Mouse (Mus musculus) telencephalon, adult 2 months (tissue): ENCODE results near the gene Pfkfb4.

Source experiments
- DNase-seq: peaks from one replicate; pipeline ENCODE4 v3.0.0-alpha.2; 2011; ENCODE audit warnings: low read depth, low spot score

Pfkfb4 gene

DNA sequence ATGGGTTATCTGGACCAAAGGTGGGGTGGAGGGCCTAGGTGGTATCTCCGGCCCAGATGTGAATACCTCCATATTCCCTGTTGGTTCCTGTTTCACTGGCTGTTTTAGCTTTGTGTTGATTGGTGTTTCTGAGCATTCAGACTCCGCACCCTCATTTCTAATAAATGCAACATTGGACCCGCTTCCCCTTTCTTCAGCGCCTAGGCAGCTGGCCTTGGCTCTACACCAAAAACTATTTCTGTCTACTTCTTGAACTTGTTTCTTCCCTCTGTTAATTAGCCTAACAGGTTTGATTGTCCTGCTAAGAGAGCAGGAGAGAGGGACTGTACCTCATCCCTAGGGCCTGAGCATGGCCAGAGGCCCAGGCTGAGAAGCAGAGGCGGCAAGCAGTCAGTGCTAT lies 66.0 kb downstream of the Pfkfb4 start:
- DNase-seq, result no peak

DNA sequence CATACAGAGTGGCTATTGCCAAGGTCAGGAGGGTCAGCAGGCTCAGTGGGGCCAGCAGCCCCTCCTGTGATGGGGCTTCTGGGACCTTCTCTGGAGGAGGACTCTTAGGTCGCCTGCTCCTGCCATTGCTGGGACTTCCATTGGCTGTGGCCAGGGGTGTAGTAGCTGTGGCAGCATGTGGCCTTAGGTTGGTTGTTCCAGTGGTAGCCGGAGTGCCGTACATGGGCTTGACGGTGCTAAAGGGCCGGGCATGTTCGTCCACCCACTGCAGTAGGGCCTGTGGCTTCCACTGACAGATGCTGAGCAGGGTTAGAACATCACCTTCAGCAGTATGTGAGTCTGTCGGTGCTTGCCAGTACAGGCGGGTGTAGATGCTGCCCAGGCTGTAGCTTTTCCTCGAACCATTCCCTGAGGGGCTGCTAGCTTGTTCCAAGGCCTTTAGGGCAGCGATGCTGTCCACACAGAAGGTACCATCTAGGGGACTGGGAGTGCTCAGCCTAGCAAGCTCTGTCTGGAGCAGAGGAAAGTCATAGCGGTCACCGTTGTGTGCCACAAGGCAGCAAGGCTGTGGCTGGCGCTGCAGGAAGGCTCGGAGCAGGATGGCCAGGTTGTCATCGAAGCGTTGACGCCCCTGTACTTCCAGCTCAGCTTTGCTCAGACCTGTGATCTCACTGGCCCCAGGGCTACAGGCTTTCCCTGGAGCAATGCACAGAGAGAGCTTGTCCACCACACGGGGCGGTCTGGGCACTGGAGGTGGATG lies 66.6 kb downstream of the Pfkfb4 start:
- no peak for DNase-seq

DNA sequence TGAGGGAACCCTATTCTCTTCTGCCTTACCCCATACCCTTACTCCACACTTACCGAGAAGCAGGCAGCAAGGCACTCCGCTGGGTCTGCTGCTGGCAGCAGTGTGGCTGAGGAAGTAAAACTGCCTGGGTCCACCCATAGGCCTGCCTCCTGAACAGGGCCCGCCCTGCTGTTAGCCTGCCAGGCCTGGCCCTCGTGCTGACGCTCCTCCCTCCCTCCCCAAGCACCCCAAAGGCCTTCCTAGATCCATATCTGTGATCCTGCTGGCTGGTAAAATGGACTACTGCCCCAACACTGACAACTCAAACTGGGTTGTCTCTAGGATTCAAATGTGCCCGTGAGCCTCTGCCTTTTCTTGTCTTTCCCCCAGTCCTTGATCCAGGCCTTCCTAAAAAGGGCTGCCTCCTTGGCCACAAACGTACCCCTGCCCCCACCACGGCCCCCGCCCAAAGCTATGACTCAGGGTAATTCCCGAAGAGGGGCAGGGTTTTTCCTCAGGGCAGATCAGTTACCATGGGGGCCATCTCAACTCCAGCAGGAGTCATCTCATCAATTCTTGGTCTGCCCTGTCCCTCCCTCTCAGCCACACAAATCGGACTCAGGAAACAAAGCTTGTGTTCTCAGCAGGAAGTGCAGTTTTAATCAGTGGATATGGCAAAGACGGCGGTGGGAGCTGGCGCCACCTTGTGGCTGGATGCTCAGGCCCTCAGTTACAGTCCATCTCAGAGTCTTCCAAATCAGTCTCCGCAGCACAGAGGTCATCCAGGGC lies 67.7 kb downstream of the Pfkfb4 start, which contains the start of gene Trex1:
Gene Trex1, minus strand, starts transcription at position 599 of the 768 bp plus-strand sequence.
- DNase-seq, result peak; percentile 76

DNA sequence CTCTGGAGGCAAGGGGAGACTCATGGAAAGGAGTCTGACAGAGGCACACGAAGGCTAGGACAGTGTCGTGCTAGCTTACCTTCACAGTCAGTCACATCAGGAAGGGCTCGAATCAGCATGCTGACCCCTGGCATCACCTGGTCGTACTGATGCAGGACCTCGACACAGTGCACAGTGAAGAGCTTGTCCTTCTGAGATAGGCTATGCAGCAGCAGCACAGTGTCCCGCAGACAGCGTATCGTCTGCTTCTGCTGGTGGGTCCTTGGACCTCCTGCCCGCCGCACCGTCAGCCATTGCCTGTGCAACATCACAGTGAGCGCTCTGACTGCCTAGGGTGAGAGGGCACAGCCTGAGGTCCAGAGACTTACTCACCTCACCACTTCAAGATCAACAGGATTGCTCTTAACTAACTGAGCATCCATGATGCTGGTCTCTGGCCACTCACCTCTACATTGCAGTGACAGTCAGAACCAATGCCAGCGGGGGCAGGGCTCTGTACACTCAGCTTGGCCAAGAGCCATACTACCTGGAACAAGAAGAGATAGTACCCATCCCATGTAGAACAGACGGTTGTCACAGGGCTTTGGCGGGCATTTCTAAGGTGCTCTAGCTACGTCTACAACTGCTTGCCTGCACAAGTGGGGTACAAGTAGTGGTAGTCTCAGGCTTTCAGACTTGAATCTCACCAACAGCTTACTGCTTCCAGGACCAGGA lies 68.8 kb downstream of the Pfkfb4 start:
- no peak for DNase-seq

DNA sequence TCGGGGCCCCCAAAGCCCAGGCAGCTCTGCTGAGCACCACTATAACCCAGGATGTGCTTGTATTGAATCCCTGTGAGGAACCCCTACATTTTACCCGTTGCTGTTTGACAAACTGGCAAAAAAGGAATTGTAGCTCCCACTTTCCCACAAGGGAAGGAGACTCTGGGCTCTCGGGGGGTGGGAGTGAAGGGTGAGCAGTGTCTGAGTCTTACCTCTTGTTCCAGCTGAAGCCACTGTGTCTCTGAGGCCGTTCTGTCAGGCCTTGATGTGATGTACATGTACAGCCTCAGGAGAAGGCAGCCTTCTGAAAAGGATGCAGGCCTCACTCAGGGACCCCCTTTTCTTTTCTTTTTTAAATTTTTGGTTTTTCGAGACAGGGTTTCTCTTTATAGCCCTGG lies 69.3 kb downstream of the Pfkfb4 start:
- DNase-seq, result no peak

DNA sequence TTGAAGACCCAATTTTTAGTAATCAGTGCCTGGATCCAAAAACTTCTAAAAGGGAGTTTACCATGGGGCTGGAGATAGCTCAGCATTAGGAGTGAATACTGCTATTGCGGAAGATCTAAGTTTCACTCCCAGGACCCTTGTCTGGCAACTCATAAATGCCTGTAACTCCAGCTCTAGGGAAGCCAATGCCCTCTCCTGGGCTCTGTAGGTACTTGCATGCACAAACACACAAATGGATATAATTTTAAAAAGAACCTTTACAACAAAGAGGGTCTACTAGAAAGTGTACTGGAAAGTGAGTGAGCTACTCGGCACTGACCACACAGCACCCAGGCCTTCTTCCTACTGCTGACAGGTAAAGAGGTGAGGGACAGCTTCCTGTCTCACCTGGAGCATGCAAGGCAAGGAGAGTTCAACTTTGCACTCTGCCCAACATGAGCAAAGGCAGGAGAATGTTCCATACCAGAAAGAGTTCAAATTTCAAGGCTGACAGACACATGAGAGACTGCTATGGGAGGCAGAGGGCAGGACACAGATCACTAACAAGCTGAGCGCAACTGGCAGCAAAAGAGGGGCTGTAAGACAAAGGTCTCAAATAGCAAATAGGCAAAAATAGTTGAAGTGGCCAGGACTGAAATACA lies 76.6 kb downstream of the Pfkfb4 start:
- no peak for DNase-seq

DNA sequence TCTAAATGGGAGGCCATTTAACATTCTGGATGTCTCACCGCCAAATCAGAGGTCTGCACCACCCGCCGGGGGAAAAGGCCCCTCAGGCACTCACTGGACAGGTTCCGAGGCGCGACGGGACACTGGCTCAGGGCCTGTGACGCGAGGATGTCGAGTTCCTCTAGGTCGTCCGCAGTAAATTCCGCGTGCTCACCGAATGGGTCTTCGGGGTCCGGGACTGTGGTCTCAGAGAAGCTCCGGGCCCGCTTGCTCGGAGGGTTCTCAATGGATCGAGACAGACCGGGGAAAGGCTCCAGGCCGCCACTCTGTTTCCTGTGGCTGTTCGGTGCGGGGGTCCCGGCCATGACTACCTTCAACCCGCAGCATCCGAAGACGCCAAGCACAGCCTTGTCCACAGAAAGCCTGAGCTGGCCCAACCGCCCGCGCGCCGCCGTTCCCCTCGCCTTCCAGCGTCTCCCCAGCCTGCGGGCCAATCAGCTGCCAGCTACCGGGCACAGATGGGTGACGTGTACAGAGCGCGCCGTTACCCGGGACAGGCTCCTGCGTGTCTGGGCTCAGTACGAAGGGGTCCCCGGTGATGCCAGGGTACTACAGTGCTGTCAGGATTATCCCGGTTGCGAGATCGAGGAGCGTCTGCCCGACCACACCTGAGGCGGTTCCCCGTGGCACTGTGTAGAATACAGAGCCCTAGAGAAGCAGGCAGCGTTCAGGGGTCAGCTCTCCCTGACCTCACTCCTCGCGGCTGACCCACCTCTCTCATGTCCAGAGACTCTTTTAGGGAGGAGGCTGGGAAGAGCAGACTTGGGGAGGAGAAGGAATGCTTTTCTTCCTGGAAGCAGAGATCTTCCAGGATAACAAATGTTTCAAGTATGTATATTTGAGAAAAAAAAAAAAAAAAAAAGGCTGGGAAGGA lies 82.3 kb downstream of the Pfkfb4 start, which contains the start of gene Atrip:
Gene Atrip, minus strand, starts transcription at position 464 of the 913 bp plus-strand sequence.
- DNase-seq, result peak; percentile 87

DNA sequence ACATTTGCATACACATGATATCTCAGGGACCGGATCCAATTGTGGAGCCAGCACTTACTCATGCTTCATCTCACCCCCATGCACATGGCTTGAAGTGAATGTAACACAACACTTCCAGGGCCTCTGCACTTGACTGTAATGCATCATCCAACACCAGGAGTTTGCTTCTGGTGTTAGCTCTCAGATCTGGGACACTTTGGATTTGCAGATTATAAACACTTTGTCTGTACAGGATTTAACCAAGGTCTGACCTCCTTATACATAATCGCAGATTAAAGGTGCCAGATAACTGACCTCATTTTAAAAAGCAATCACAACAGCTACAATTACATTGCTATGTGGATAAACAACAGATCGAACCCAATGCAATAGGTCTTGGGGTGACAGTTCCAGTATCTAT lies 88.9 kb downstream of the Pfkfb4 start:
- DNase-seq, result no peak

DNA sequence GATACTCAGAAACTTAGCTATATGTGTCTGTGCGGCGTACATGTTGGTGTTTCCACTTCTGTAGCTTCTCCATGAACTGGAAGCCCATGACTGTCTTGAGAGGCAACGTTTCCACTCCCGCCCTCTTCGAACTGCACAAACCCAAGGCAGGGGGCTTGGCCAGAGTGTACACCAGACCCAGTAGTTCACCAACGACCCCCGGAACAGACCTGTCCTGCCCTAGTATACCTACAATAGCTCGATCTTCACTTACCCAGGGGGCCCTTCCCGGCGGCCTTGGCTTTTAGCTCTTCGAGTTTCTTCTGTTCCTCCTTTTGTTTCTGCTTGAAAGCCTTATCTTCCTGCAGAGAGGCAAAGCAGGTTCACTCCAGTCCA lies 90.2 kb downstream of the Pfkfb4 start:
- DNase-seq, result no peak
